Mouse (Mus musculus) urinary bladder, adult 2 months (tissue): ENCODE measurements at regions not wholly inside any gene's neighbourhood (a gene's known extent, or its start where the extent isn't known, plus 50 kb on each side); places are given as distances from the start of the nearest gene placed in this dataset.

ENCODE experiments used
- DNase-seq: peaks from one replicate; pipeline ENCODE4 v3.0.0; 2022; ENCODE audit warnings: low spot score

DNA sequence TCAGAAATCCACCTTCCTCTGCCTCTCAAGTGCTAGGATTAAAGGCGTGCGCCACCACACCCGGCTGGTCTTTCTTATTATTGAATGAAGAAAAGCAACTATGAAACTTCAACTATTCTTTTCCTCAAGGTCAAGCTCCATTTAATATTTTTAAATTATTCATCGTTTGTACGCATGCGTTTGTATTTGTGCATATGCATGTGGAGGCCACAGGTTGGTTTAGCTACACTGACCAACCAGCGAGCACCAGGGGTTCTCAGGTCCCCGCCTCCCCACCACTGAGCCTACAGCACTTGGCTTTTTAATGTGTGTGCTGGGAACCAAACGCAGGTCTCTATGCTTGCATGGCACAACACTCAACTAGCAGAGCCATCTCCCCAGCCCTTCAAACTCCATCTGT, 51.0 kb upstream of the Tmem252 start:
- DNase-seq, result no peak

DNA sequence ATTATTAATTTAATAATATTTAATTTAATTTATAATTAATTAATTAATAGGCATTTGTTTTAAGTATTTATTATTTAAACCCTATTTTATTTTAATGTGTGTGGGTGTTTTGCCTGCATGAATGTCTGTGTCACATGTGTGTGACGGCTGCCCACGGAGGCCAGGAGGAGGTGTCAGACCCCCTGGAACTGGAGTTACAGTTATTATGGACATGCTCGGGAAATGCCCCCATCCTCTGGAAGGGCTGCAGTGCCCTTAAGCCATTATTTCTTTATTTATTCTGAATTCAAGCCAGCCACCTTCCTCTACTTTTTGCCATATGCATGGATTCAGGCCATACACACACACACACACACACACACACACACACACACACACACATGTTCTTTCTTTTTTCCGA, 51.5 kb upstream of the Tmem252 start:
- DNase-seq, result no peak

GRCm38 (mm10) chr19:24621610-24622220, 52.1 kb upstream of the Tmem252 start:
- DNase-seq, result peak; percentile 48

DNA sequence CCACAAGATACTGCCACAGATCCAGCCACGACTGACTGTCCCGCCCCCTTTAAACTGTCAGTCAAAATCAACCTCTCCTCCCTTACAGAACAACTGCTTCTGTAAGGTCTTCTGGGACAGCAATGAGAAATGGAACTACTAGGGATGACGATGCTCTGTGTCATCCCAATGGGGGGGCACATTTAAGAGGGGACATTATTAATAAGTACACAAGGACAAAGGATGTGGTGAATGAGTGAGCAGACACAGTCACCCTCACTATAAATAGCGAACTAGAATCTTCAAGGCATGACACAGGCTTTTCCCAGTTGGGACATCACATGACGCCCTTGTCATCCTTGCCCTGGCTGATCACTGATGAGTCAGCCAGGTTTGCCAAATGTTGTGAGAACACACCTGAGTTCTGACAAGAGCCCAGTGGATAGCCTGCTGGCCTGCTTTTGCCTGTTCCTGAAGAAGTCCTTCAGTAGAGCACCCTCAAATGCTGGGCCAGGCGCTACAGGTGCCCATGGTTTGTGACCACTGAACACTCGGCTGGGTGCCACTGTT, 58.0 kb upstream of the Tmem252 start:
- DNase-seq, result no peak

- no peak for DNase-seq
These were observed 52.2 kb upstream of the Pip5k1b start for GRCm38 (mm10) chr19:24607884-24608283.

GRCm38 (mm10) chr19:24606390-24606976, 50.8 kb upstream of the Pip5k1b start:
- no peak for DNase-seq
